Mouse (Mus musculus) lung, postnatal 0 days (tissue): ENCODE measurements around the gene Gm16381.
"Not testable (repeated sequence)": the region's sequence is repeated elsewhere in the genome, so short reads cannot be mapped to it uniquely, and the experiment has no call there.

Source experiments
- CTCF ChIP-seq: IDR thresholded peaks from 2 replicates; pipeline ENCODE4 v1.5.1; 2016; ENCODE audit warnings: antibody characterized with exemption, mild to moderate bottlenecking
- EP300 ChIP-seq: IDR thresholded peaks from 2 replicates; pipeline ENCODE4 v1.6.1; 2016; ENCODE audit warnings: antibody characterized with exemption, mild to moderate bottlenecking, control low read depth

GRCm38 (mm10) chr12:87618569-87618968 is 25.9 kb downstream of the Gm16381 start, which contains the start of gene Gm4027:
- not testable (repeated sequence) for TF ChIP-seq CTCF, EP300
